Mouse (Mus musculus) ovary, adult 2 months (tissue): ENCODE results near the gene Smpd2. TPM values are rescaled to one million over a fixed set of nuclear protein-coding genes. Genes with fewer than 3 reads are reported as not detected.

Experiments
- polyA plus RNA-seq: library from polyadenylated mRNA; depleted of rRNA; stranded (reverse); fragments of >200 nt; gene quantifications from 2 replicates; pipeline ENCODE4 v1.2.3, GENCODE M21; 2012; rRNA removed

The Smpd2 gene
- 74.9 and 102 TPM in 2 replicates for polyA plus RNA-seq

GRCm38 (mm10) chr10:41489708-41490517 lies at the start of gene Smpd2, which contains the start of gene Ppil6:
TSS of gene Smpd2 (minus strand) at chr10:41490369.
TSS of gene Ppil6 (plus strand) at chr10:41490439.

GRCm38 (mm10) chr10:41518981-41519618 lies 28.9 kb upstream of the Smpd2 start, which contains the start of gene Cd164:
TSS of gene Cd164 (plus strand) at chr10:41519414.

DNA sequence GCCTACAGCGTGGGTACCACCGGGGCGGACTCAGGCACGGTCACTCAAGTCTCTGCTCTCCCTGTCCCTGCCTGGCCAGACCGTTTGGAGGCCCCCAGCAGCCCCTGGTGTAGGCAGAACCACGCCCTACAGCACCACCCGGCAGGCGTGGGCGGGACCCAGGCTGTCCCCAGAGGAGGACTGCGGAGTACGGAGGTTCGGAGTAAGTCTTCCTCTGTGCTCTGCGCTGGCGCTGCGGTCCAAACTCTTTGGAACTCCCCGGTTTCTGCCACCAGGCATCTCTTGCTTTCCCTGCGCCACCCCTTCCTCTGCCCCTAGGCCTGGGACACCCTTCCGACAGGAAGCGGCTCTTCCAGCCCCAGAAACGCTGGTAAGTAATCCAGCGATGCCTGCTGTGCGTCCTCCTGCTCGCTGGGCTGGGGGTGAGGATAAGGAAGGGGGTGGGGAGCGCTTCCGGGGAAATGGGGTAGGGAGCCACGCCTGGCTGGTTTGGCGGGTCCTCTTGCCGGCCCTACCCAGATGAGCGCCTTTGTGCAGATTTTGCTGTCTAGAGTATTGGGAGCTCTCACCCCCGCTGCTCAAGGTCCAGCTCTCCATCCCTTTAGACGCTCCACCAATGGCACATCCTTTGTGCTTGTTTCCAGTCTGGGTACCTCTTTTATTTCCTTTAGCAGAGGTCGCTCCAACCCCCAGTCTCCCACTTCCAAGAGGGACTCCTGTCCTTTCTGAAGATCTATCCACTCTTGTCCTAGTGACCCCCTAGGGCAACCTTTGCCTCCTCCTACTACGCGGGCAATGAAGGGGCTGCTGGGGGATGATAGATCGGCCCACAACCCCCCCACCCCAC lies 13.8 kb downstream of the Smpd2 start, which contains the start of gene Mical1:
Mical1 (plus strand) TSS at position 144 of the 847 bp plus-strand sequence.

GRCm38 (mm10) chr10:41450137-41450670 lies 40.0 kb downstream of the Smpd2 start, which contains the start of gene Zbtb24:
TSS of gene Zbtb24 (plus strand) at chr10:41450383.

Other genes with a start within 250 kb of the Smpd2 start
- gene Fig4, start 187.1 kb downstream of the Smpd2 start, polyA plus RNA-seq, result 13.1 and 13.3 TPM in 2 replicates
- 0.10 and 0.16 TPM in 2 replicates for gene Ak9, start 186.4 kb downstream of the Smpd2 start, polyA plus RNA-seq
- 19.2 and 20.4 TPM in 2 replicates for gene Zbtb24, start 40.0 kb downstream of the Smpd2 start, polyA plus RNA-seq
- 48.1 and 53.0 TPM in 2 replicates for gene Mical1, start 14.1 kb downstream of the Smpd2 start, polyA plus RNA-seq
- 1.2 and 2.1 TPM in 2 replicates for gene Ppil6, start 70 bp upstream of the Smpd2 start, polyA plus RNA-seq
- 80.4 and 109 TPM in 2 replicates for gene Cd164, start 29.0 kb upstream of the Smpd2 start, polyA plus RNA-seq
- gene Ccdc162, start 226.3 kb upstream of the Smpd2 start, polyA plus RNA-seq, result 4.0 and 4.2 TPM in 2 replicates